Mouse (Mus musculus) G1E (cell line): Measurements from ENCODE around the gene Hpf1.

Experiments used
- CTCF ChIP-seq: IDR thresholded peaks from 2 replicates; pipeline ENCODE4 v1.5.1; 2012; ENCODE audit warnings: low read depth, low read length, inconsistent platforms, mixed read lengths
- GATA1 ChIP-seq: IDR thresholded peaks from 2 replicates; pipeline ENCODE4 v1.6.1; 2012; ENCODE audit warnings: borderline replicate concordance, low read length, inconsistent platforms, mixed read lengths

- no peak for TF ChIP-seq CTCF
- TF ChIP-seq GATA1 = no peak
Measured at GRCm38 (mm10) chr8:60920176-60920575, 30.0 kb downstream of the Hpf1 start.
